Mouse (Mus musculus): ENCODE results near the gene Slco6d1. TPM values are rescaled to one million over a fixed set of nuclear protein-coding genes. Genes with fewer than 3 reads are reported as not detected.

Slco6d1 gene
- polyA plus RNA-seq, 1 experiment from 2014 or later, result not detected

- Histone ChIP-seq H3K4me3 (replicated peaks; ENCODE audit: low read length) (no peak overlapping the region), H3K27ac (ENCODE audit: low read length) (no peak overlapping the region), H3K27me3 (ENCODE audit: control insufficient read depth, insufficient read depth, low read length) (no peaks in the 10 kb centered on the region), H3K4me2 (ENCODE audit: low read depth, low read length) (no peak overlapping the region), H3K36me3 (ENCODE audit: control insufficient read depth, insufficient read depth, low read length) (no peaks in the 10 kb centered on the region), H3K9me3 (replicated peaks; ENCODE audit: control insufficient read depth, low read length) (no peaks in the 10 kb centered on the region), H3K4me1 (ENCODE audit: control insufficient read depth, insufficient read depth, low read length) (no peaks in the 10 kb centered on the region), H3K9ac (ENCODE audit: low read length) (no peak overlapping the region)
- WGBS, result 57% methylated on average over 2 of the region's 2 CpGs
- no peak for ATAC-seq (ENCODE audit: insufficient read depth, low FRiP score)
Measured at GRCm38 (mm10) chr1:98545372-98545771, 124.4 kb downstream of the Slco6d1 start.

GRCm38 (mm10) chr1:98554388-98554787 lies 133.5 kb downstream of the Slco6d1 start:
- no peak for ATAC-seq (ENCODE audit: insufficient read depth, low FRiP score)
- Histone ChIP-seq H3K9me3 (replicated peaks; ENCODE audit: control insufficient read depth, low read length) (no peaks in the 10 kb centered on the region), H3K27ac (ENCODE audit: low read length) (no peak overlapping the region), H3K27me3 (ENCODE audit: control insufficient read depth, insufficient read depth, low read length) (no peaks in the 10 kb centered on the region), H3K9ac (ENCODE audit: low read length) (no peak overlapping the region), H3K4me3 (replicated peaks; ENCODE audit: low read length) (no peak overlapping the region), H3K4me1 (ENCODE audit: control insufficient read depth, insufficient read depth, low read length) (no peaks in the 10 kb centered on the region), H3K4me2 (ENCODE audit: low read depth, low read length) (no peak overlapping the region), H3K36me3 (ENCODE audit: control insufficient read depth, insufficient read depth, low read length) (no peaks in the 10 kb centered on the region)
- 86% methylated on average over 2 of the region's 2 CpGs for WGBS

- H3K27me3 ChIP-seq (ENCODE audit: control insufficient read depth, insufficient read depth, low read length), result no peaks in the 10 kb centered on the region
- ATAC-seq (ENCODE audit: insufficient read depth, low FRiP score), result no peak
- H3K4me2 ChIP-seq (ENCODE audit: low read depth, low read length), result no peak overlapping the region
- no peaks in the 10 kb centered on the region for H3K9me3 ChIP-seq (replicated peaks; ENCODE audit: control insufficient read depth, low read length)
- H3K27ac ChIP-seq (ENCODE audit: low read length), result no peak overlapping the region
- no peaks in the 10 kb centered on the region for H3K36me3 ChIP-seq (ENCODE audit: control insufficient read depth, insufficient read depth, low read length)
- H3K4me1 ChIP-seq (ENCODE audit: control insufficient read depth, insufficient read depth, low read length), result no peaks in the 10 kb centered on the region
- H3K9ac ChIP-seq (ENCODE audit: low read length), result no peak overlapping the region
- H3K4me3 ChIP-seq (replicated peaks; ENCODE audit: low read length), result no peak overlapping the region
Measured at GRCm38 (mm10) chr1:98565701-98566100, 144.8 kb downstream of the Slco6d1 start.

Small RNA genes within 50 kb of the gene (microRNA-seq; reads per million reads assigned to microRNA genes)
- not detected for gene Gm26134

All from stomach, embryonic 16.5 days (tissue).